Mouse (Mus musculus) midbrain, embryonic 14.5 days (tissue): ENCODE results near the gene Fndc3b. TPM values are rescaled to one million over a fixed set of nuclear protein-coding genes. Genes with fewer than 3 reads are reported as not detected.

Source experiments
- ATAC-seq: fragments of 200-750 bp; cut with Nextera tagmentation; 2 replicates; pipeline ENCODE4 v1.8.0; 2017; ENCODE audit warnings: moderate number of reproducible peaks, moderate library complexity; ENCODE audit not compliant: low FRiP score, low TSS enrichment
- DNase-seq: peaks from one replicate; pipeline ENCODE4 v3.0.0-alpha.2; 2015
- H3K27ac ChIP-seq: fragments of 300-500 bp; sonication (generic); replicated peaks from 2 replicates; pipeline ENCODE4 v1.5.1; 2014; ENCODE audit warnings: mild to moderate bottlenecking, low read depth, low read length, moderate library complexity
- H3K27me3 ChIP-seq: fragments of 300-500 bp; sonication (generic); 2 replicates; pipeline ENCODE4 v1.6.1; 2014; ENCODE audit warnings: low read length, control low read depth, mixed read lengths; ENCODE audit not compliant: control insufficient read depth, insufficient read depth
- H3K36me3 ChIP-seq: fragments of 300-500 bp; sonication (generic); 2 replicates; pipeline ENCODE4 v1.6.1; 2014; ENCODE audit warnings: low read length, control low read depth; ENCODE audit not compliant: control insufficient read depth, insufficient read depth
- H3K4me1 ChIP-seq: fragments of 300-500 bp; sonication (generic); 2 replicates; pipeline ENCODE4 v1.6.1; 2014; ENCODE audit warnings: mild to moderate bottlenecking, antibody characterized with exemption, low read length, control low read depth; ENCODE audit not compliant: control insufficient read depth, insufficient read depth
- H3K4me2 ChIP-seq: fragments of 300-500 bp; sonication (generic); 2 replicates; pipeline ENCODE4 v1.6.1; 2014; ENCODE audit warnings: mild to moderate bottlenecking, low read length, moderate library complexity
- H3K4me3 ChIP-seq: fragments of 300-500 bp; sonication (generic); replicated peaks from 2 replicates; pipeline ENCODE4 v1.5.1; 2014; ENCODE audit warnings: low read depth, low read length
- H3K9ac ChIP-seq: fragments of 300-500 bp; sonication (generic); replicated peaks from 2 replicates; pipeline ENCODE4 v1.6.1; 2014; ENCODE audit warnings: mild to moderate bottlenecking, low read length, moderate library complexity
- H3K9me3 ChIP-seq: fragments of 300-500 bp; sonication (generic); 2 replicates; pipeline ENCODE4 v1.6.1; 2016; ENCODE audit warnings: low read length, control low read depth, mixed read lengths; ENCODE audit not compliant: control insufficient read depth
- WGBS: fragments of 180-500 bp; shearing (Covaris S2); extraction: QIAGEN DNeasy Blood & Tissue Kit; methylation state at CpG from one replicate; pipeline ENCODE4 v1.1.7; 2014; 5-methylcytosine and 5-hydroxymethylcytosine counted together
- polyA plus RNA-seq: library from polyadenylated mRNA; unstranded; fragments of >200 nt; fragmentation: Nextera tagmentation; extraction: Ambion mirVana; gene quantifications from 2 replicates; pipeline ENCODE4 v1.2.1, GENCODE M21; 2014

The Fndc3b gene
- polyA plus RNA-seq, 1 experiment from 2014 or later: 8.1 TPM

GRCm38 (mm10) chr3:27713971-27714370 lies 2.9 kb upstream of the Fndc3b start:
- DNase-seq (no peak), ATAC-seq (no peak)
- 63% methylated on average over 4 of the region's 4 CpGs for WGBS
- Histone ChIP-seq H3K4me1 (peaks cover 6% of the 10 kb centered on the region; the same call in 1 of the 2 replicates), H3K9ac (no peak overlapping the region), H3K9me3 (no peaks in the 10 kb centered on the region), H3K27ac (no peak overlapping the region), H3K4me2 (no peak overlapping the region), H3K36me3 (no peaks in the 10 kb centered on the region), H3K4me3 (no peak overlapping the region), H3K27me3 (no peaks in the 10 kb centered on the region)

GRCm38 (mm10) chr3:27712421-27712820 lies 1.3 kb upstream of the Fndc3b start:
- Histone ChIP-seq H3K4me2 (no peak overlapping the region), H3K27me3 (no peaks in the 10 kb centered on the region), H3K9ac (no peak overlapping the region), H3K9me3 (no peaks in the 10 kb centered on the region), H3K4me1 (peaks cover 9% of the 10 kb centered on the region; the same call in 1 of the 2 replicates), H3K4me3 (no peak overlapping the region), H3K36me3 (no peaks in the 10 kb centered on the region), H3K27ac (no peak overlapping the region)
- WGBS: 50% methylated on average over 6 of the region's 6 CpGs
- ATAC-seq (no peak), DNase-seq (no peak)

GRCm38 (mm10) chr3:27709906-27710647 lies 1.0 kb downstream of the Fndc3b start:
- Histone ChIP-seq H3K9ac (peak overlapping the region; percentile 71), H3K4me2 (peak overlapping the region; percentile 78), H3K4me1 (peaks cover 9% of the 10 kb centered on the region; the same call in 1 of the 2 replicates), H3K9me3 (no peaks in the 10 kb centered on the region), H3K4me3 (peak overlapping the region; percentile 82), H3K27me3 (no peaks in the 10 kb centered on the region), H3K27ac (peak overlapping the region; percentile 88), H3K36me3 (no peaks in the 10 kb centered on the region)
- peak; percentile 43 for ATAC-seq
- DNase-seq: peak; percentile 69
- under 1% methylated on average over 81 of the region's 86 CpGs for WGBS

- no peak for ATAC-seq
- WGBS: 2% methylated on average over 22 of the region's 22 CpGs
- Histone ChIP-seq H3K4me1 (peaks cover 9% of the 10 kb centered on the region; the same call in 1 of the 2 replicates), H3K9me3 (no peaks in the 10 kb centered on the region), H3K4me2 (peak overlapping the region; percentile 78), H3K36me3 (no peaks in the 10 kb centered on the region), H3K27ac (peak overlapping the region; percentile 88; the same call in 1 of the 2 replicates), H3K4me3 (peak overlapping the region; percentile 82), H3K27me3 (no peaks in the 10 kb centered on the region), H3K9ac (peak overlapping the region; percentile 71; the same call in 1 of the 2 replicates)
- peak; percentile 42 for DNase-seq
Observed at GRCm38 (mm10) chr3:27709096-27709905, 1.8 kb downstream of the Fndc3b start.

- Histone ChIP-seq H3K4me1 (peaks cover 9% of the 10 kb centered on the region; the same call in 1 of the 2 replicates), H3K4me2 (peak overlapping the region; percentile 78), H3K36me3 (no peaks in the 10 kb centered on the region), H3K4me3 (peak overlapping the region; percentile 82), H3K27me3 (no peaks in the 10 kb centered on the region), H3K9me3 (no peaks in the 10 kb centered on the region), H3K9ac (no peak overlapping the region), H3K27ac (no peak overlapping the region)
- ATAC-seq: no peak
- WGBS: 28% methylated on average over 5 of the region's 5 CpGs
- no peak for DNase-seq
Observed at GRCm38 (mm10) chr3:27708581-27708980, 2.5 kb downstream of the Fndc3b start.

- no peak for ATAC-seq
- Histone ChIP-seq H3K9ac (no peak overlapping the region), H3K27me3 (no peaks in the 10 kb centered on the region), H3K4me3 (no peak overlapping the region), H3K36me3 (no peaks in the 10 kb centered on the region), H3K9me3 (no peaks in the 10 kb centered on the region), H3K4me1 (peaks cover 9% of the 10 kb centered on the region; the same call in 1 of the 2 replicates), H3K27ac (no peak overlapping the region), H3K4me2 (no peak overlapping the region)
- DNase-seq: no peak
- 83% methylated on average over 6 of the region's 6 CpGs for WGBS
Observed at GRCm38 (mm10) chr3:27705761-27706160, 5.3 kb downstream of the Fndc3b start.

- H3K4me3 ChIP-seq: no peak overlapping the region
- no peak overlapping the region for H3K27ac ChIP-seq
- ATAC-seq (no peak), DNase-seq (no peak)
- H3K36me3 ChIP-seq: no peaks in the 10 kb centered on the region
- WGBS: 44% methylated on average over 4 of the region's 4 CpGs
- peaks cover 9% of the 10 kb centered on the region; the same call in 1 of the 2 replicates for H3K4me1 ChIP-seq
- H3K9me3 ChIP-seq: no peaks in the 10 kb centered on the region
- H3K9ac ChIP-seq: no peak overlapping the region
- H3K4me2 ChIP-seq: no peak overlapping the region
- H3K27me3 ChIP-seq: no peaks in the 10 kb centered on the region
Observed at GRCm38 (mm10) chr3:27705056-27705455, 6.1 kb downstream of the Fndc3b start.

- 92% methylated on average over 9 of the region's 9 CpGs for WGBS
- no peak overlapping the region for H3K9ac ChIP-seq
- no peak for ATAC-seq
- no peak for DNase-seq
- no peaks in the 10 kb centered on the region for H3K9me3 ChIP-seq
- H3K4me3 ChIP-seq: no peak overlapping the region
- H3K4me1 ChIP-seq: peaks cover 9% of the 10 kb centered on the region; the same call in 1 of the 2 replicates
- no peaks in the 10 kb centered on the region for H3K27me3 ChIP-seq
- H3K4me2 ChIP-seq: no peak overlapping the region
- H3K27ac ChIP-seq: no peak overlapping the region
- H3K36me3 ChIP-seq: no peaks in the 10 kb centered on the region
Observed at GRCm38 (mm10) chr3:27704641-27705040, 6.5 kb downstream of the Fndc3b start.
